Mouse (Mus musculus): ENCODE measurements around the gene Abca4.
A peak's percentile ranks its signal among the peaks of the same experiment; 100 is the strongest.

Abca4 gene

DNA sequence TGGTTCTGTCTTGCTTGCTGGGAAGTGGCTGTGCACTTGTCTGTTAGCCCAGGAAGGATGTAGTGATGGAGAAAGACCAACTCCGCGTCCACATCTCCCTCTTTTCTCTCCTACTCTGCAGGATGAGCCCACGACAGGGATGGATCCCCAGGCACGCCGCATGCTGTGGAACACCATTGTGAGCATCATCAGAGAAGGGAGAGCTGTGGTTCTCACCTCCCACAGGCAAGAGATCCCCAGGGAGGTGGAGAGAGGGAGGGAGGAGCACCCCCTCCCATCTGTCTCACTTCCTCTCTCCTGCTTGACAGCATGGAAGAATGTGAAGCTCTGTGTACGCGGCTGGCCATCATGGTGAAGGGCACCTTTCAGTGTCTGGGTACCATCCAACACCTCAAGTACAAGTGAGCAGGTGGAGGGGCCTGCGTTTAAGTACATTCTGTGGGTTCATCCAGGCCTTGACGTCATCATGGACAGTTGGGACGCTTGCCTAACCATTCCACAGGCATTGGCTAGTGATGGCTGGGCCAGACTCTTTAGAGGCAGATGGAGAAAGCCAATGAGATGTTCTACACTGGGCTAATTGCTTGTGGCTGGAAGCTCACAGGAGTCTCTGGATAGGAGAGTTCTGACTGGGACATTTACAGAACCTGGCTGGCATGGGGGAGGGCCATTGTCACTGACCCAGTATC is 126.5 kb downstream of the Abca4 start:
- DNase-seq (ENCODE audit: low spot score): no peak

DNA sequence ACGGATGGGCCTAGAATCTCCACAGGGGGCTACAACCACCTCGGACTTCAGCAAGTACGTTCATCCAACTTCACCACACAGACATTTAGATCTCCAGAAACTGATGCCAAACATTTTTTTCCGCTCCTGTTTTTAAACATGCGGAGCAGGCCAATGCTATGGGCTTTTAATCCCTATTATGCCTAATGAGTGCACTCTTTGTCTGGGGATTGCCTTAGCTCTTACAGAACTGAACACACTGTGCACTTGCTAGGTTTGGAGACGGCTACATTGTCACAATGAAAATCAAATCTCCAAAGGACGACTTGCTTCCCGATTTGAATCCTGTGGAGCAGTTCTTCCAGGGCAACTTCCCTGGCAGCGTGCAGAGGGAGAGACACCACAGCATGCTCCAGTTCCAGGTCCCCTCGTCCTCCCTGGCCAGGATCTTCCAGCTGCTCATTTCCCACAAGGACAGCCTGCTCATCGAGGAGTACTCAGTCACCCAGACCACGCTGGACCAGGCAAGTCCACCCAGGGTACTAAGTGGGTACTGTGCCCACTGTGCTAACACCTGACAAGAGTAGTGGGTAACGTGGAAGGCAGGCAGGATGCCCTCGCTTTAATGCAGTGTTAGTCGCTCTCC is 129.4 kb downstream of the Abca4 start:
- no peak for DNase-seq (ENCODE audit: low spot score)

- no peak for DNase-seq (ENCODE audit: low spot score)
Observed at GRCm38 (mm10) chr3:122176018-122176417, 131.8 kb downstream of the Abca4 start.

GRCm38 (mm10) chr3:122176706-122177390 is 132.6 kb downstream of the Abca4 start:
- no peak for DNase-seq (ENCODE audit: low spot score)

DNA sequence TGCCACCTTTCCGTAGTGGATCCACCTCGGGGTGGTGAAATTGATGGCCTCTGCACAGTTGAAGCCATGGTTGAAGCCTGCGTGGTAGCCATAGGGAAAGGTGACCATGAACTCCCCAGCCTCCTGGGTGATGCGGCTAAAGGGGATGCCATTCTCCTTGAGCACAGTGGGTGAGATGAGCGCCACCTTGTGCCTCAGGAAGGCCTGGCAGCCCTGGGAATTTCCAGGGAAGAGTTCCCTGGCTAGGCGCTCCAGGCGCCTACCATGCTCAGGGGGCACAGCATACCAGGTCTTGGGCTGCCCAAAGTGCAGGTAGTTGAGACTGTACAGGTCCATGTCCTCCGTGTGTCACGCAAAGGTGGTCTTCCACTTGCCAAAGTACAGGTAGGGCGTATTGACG is 139.9 kb downstream of the Abca4 start:
- no peak for DNase-seq (ENCODE audit: low spot score)

DNA sequence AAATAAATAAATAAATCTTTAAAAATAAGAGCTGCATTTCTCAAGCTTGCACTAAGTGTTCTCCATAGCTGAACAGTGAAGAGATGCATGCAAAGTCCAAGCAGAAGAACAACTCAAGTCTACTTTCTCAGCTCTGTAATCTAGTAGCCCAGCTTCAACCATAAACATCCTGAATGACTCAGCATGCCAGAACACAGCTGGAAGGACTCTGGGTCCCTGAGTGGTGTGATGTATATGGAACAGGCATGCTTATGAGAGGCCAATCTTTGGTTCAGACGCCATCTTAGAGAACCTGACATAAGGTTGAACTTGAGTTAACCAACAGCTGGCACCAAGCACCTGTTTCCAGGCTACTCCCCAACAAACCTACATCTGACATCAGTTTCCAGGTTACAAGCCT is 142.7 kb downstream of the Abca4 start:
- DNase-seq (ENCODE audit: low spot score): no peak

DNA sequence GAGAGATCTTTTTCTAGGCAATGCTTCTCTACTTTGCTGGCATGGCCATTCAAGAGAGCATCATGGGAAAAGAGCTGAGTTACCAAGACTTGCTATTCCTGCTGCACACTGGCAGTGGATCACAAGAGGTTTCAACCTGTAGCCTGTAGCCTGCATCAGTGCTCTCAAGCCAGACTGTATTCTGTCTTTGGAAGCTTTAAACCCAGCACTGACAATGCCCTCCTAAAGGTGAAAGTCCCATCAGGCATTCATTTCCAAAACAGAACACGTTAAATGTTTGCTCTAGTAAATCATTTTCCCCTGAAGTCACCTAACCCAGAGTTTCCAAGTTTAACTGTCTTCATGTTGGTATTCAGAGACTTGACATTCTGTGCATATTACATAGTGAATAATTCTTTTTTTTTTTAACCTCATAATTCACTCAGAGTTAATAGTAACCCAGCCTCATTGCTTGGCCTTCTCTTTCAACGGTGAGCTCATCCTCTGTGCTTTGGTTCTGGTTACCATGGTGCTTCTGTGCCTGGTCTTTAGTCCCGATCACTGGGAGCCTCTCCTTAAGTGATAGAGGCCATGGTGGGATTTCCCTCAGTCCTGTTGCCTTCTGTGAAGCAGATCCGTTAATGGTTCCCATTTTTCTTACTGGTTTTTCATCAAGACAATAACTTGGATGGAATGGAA is 152.5 kb downstream of the Abca4 start:
- DNase-seq (ENCODE audit: low spot score): no peak

GRCm38 (mm10) chr3:122198532-122198931 is 154.3 kb downstream of the Abca4 start:
- DNase-seq (ENCODE audit: low spot score): no peak

- DNase-seq (ENCODE audit: low spot score): no peak
Observed at GRCm38 (mm10) chr3:122198966-122199381, 154.7 kb downstream of the Abca4 start.

DNA sequence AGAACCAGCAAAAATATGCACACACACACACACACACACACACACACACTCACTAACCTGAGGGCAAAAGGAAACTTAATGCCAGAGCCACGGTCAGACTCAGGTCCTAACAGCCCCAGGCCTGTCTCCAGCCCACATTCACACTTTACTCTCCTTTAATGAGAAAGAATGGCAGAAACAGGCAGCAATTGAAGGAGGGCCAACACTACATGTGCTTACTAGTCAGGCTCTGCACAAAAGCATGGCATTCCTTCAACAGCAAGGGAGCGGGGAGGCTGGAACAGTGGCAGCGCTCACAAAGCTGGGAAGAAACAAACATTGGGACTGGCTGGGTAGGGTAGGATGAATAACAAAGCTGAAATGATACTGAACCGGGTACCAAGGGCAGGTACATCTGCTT is 155.4 kb downstream of the Abca4 start:
- no peak for DNase-seq (ENCODE audit: low spot score)

GRCm38 (mm10) chr3:122200017-122200416 is 155.8 kb downstream of the Abca4 start:
- no peak for DNase-seq (ENCODE audit: low spot score)

GRCm38 (mm10) chr3:122200447-122200846 is 156.2 kb downstream of the Abca4 start:
- DNase-seq (ENCODE audit: low spot score): no peak

GRCm38 (mm10) chr3:122202307-122202732 is 158.1 kb downstream of the Abca4 start:
- DNase-seq (ENCODE audit: low spot score): peak; percentile 62

DNA sequence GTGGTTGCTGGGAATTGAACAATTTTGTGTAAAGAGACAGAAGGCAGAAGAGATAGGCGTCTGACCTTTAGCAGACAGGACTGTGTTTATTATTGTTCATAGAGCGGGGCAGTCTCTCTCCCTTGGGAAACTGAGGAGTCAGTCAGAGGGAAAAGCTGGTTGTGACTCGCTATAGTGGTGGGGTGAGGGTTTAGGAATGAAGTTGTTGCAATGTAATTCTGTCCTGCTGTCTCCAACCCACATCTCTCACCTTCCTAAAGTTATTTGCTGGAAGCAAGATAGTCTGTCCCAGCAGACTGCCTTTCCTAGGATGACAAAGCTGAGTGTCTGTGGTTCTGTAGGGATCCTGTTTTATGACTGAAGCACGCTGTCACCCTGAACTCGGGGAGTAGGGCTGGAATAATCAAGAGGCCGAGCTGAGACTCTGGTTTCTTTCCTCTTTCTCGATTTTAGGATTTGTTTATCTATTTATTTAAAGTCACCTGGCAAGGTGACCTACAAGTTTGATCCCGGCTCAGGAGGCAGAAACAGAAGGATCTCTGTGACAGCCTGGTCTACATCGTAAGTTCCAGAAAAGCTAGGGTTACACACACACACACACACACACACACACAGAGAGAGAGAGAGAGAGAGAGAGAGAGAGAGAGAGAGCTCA is 159.6 kb downstream of the Abca4 start:
- no peak for DNase-seq (ENCODE audit: low spot score)

DNA sequence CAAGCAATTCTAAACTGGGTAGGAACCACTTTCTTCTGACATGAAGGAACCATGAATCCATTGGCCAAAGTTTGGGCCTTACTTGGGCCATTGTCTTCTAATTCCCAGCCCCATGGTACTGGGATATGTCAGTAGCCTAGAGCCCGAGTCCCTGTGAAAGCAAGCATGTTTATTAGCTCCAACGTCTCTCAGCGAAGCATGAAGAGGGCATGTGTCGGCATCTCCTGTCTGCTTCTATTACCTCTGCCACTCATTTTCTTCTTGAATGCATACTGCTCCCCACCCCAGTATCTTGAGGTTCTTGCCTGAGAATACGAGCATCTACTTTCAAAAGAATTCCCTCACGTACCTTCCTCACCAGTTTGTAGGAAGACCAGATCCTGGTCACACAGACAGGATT is 161.5 kb downstream of the Abca4 start:
- no peak for DNase-seq (ENCODE audit: low spot score)

- DNase-seq (ENCODE audit: low spot score): no peak
Observed at GRCm38 (mm10) chr3:122206279-122207070, 162.2 kb downstream of the Abca4 start.

DNA sequence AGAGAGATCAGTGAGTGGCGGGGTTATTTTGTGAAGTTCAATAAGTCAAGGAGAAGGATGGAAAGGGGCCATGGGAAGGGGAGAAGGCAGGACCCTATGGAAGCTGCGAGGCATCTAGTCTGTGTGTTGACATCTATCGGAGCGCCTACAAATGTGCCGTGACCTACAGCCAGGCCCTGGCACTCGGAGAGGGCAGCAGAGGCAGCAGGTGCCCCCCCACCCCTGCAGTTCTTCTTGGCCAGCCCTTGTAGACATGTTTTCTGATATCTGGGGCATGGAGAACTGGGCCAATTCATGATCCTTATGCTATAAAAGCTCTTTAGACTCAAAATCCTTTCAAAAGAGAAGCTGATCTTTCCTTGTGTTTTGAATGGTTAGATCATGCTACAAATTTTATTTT is 163.5 kb downstream of the Abca4 start:
- DNase-seq (ENCODE audit: low spot score): no peak

GRCm38 (mm10) chr3:122208296-122209225 is 164.3 kb downstream of the Abca4 start:
- DNase-seq (ENCODE audit: low spot score): no peak

- no peak for DNase-seq (ENCODE audit: low spot score)
Observed at GRCm38 (mm10) chr3:122209511-122209910, 165.3 kb downstream of the Abca4 start.

DNA sequence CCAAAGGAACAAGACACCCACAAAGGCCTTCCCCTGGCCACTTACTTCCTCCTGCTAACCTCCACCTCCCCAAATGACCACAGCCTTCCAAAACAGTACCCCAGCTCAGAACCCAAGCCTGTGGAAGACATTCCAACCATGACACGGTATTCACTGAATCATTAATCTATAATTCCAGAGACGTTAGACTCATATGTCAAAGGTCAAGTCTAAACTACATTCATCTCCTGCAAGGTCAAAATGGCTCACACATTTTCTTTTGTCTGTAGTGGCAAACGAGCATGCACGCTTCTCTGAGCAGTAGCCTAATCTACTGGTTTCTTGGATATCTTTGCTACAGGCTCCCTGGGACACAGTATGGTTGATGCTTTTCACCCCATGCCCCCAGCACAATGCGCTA is 166.2 kb downstream of the Abca4 start:
- DNase-seq (ENCODE audit: low spot score): no peak

All from T-cell, adult 2 months (primary cell).